Mouse (Mus musculus) liver, embryonic 14.5 days (tissue): ENCODE results near the gene Cux2.

Experiments
- CTCF ChIP-seq: IDR thresholded peaks from 2 replicates; pipeline ENCODE4 v1.5.1; 2016; ENCODE audit warnings: antibody characterized with exemption, low read depth, control low read depth
- EP300 ChIP-seq: IDR thresholded peaks from 2 replicates; pipeline ENCODE4 v1.6.1; 2016; ENCODE audit warnings: antibody characterized with exemption, low read depth

DNA sequence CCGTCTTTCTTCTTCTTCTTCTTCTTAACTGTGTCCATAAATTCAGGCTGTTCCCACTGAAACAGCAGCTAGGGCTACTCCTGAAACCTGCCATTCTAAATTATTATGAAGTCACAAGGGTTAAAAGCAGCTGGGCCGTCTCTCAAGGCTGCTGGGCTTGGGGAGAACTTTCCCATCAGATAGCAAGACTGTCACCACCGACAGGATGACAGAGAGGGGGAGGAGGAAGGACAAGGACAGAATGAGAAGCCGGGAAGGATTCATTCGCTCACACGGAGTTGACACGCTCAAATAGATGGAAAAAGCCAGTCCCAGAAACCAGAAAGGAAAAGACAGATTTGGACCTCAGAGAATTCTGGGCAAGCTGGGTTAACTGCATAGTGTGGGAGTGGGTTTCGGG lies 6.7 kb upstream of the Cux2 start:
- no peak for TF ChIP-seq CTCF
- TF ChIP-seq EP300: no peak
